Mouse (Mus musculus): ENCODE data around the gene Smim10l2a. TPM values are rescaled to one million over a fixed set of nuclear protein-coding genes. Genes with fewer than 3 reads are reported as not detected.

Smim10l2a gene
- polyA plus RNA-seq, 1 experiment: not detected

Other genes starting within 250 kb of the Smim10l2a start
- gene 3830403N18Rik, start 238.0 kb upstream of the Smim10l2a start, polyA plus RNA-seq (2012; ENCODE audit: insufficient read depth, insufficient read length, missing spikeins): 1.7 TPM in 1 of 2 replicates, not detected in the other
- not detected in 2 replicates for gene Gm773, start 161.7 kb upstream of the Smim10l2a start, polyA plus RNA-seq (2012; ENCODE audit: insufficient read depth, insufficient read length, missing spikeins)
- 2.7 and 2.8 TPM in 2 replicates for gene Zfp449, start 28.2 kb upstream of the Smim10l2a start, polyA plus RNA-seq (2012; ENCODE audit: insufficient read depth, insufficient read length, missing spikeins)
- 7.8 TPM in 1 of 2 replicates, not detected in the other for gene Gm2174, start 73.4 kb downstream of the Smim10l2a start, polyA plus RNA-seq (2012; ENCODE audit: insufficient read depth, insufficient read length, missing spikeins)
- gene Ints6l, start 80.3 kb downstream of the Smim10l2a start, polyA plus RNA-seq (2012; ENCODE audit: insufficient read depth, insufficient read length, missing spikeins): 4.1 and 7.3 TPM in 2 replicates
- gene Gm10477, start 150.2 kb downstream of the Smim10l2a start, polyA plus RNA-seq (2012; ENCODE audit: insufficient read depth, insufficient read length, missing spikeins): not detected in 2 replicates
- not detected in 2 replicates for gene Gm648, start 175.0 kb downstream of the Smim10l2a start, polyA plus RNA-seq (2012; ENCODE audit: insufficient read depth, insufficient read length, missing spikeins)
- gene Mmgt1, start 223.5 kb downstream of the Smim10l2a start, polyA plus RNA-seq (2012; ENCODE audit: insufficient read depth, insufficient read length, missing spikeins): 40.7 and 48.3 TPM in 2 replicates
- 15.4 and 18.2 TPM in 2 replicates for gene Slc9a6, start 235.2 kb downstream of the Smim10l2a start, polyA plus RNA-seq (2012; ENCODE audit: insufficient read depth, insufficient read length, missing spikeins)

Data from brown adipose tissue, adult 24 weeks (tissue).